Mouse (Mus musculus): ENCODE data around the gene Pi4kb.
"Not testable (repeated sequence)": the region's sequence is repeated elsewhere in the genome, so short reads cannot be mapped to it uniquely, and the experiment has no call there.

Pi4kb gene

GRCm38 (mm10) chr3:95016532-95017056 lies 42.1 kb downstream of the Pi4kb start:
- DNase-seq, result no peak

- no peak for DNase-seq
These were observed 44.2 kb downstream of the Pi4kb start for GRCm38 (mm10) chr3:95018741-95019140.

- DNase-seq, result not testable (repeated sequence)
These were observed 46.4 kb downstream of the Pi4kb start for GRCm38 (mm10) chr3:95020956-95021355.

- DNase-seq, result no peak
These were observed 50.0 kb downstream of the Pi4kb start for GRCm38 (mm10) chr3:95024551-95024950.

GRCm38 (mm10) chr3:95025202-95025601 lies 50.7 kb downstream of the Pi4kb start:
- DNase-seq, result no peak

- no peak for DNase-seq
These were observed 52.6 kb downstream of the Pi4kb start for GRCm38 (mm10) chr3:95027057-95027645.

- DNase-seq, result no peak
These were observed 53.2 kb downstream of the Pi4kb start for GRCm38 (mm10) chr3:95027701-95028100.

GRCm38 (mm10) chr3:95028603-95029002 lies 54.1 kb downstream of the Pi4kb start:
- DNase-seq, result no peak

GRCm38 (mm10) chr3:95029291-95029827 lies 54.8 kb downstream of the Pi4kb start:
- not testable (repeated sequence) for DNase-seq

GRCm38 (mm10) chr3:95029953-95030352 lies 55.4 kb downstream of the Pi4kb start:
- DNase-seq, result no peak

- no peak for DNase-seq
These were observed 67.1 kb downstream of the Pi4kb start for GRCm38 (mm10) chr3:95041625-95042024.

GRCm38 (mm10) chr3:95042166-95042837 lies 67.8 kb downstream of the Pi4kb start, which contains the start of gene Psmd4:
Psmd4 (minus strand) TSS chr3:95042614.
- peak; percentile 97 for DNase-seq

- DNase-seq, result no peak
These were observed 68.3 kb downstream of the Pi4kb start for GRCm38 (mm10) chr3:95042838-95043229.

- DNase-seq, result no peak
These were observed 68.7 kb downstream of the Pi4kb start for GRCm38 (mm10) chr3:95043251-95043650.

GRCm38 (mm10) chr3:95046462-95047057 lies 72.0 kb downstream of the Pi4kb start:
- DNase-seq, result no peak

- no peak for DNase-seq
These were observed 73.4 kb downstream of the Pi4kb start for GRCm38 (mm10) chr3:95047914-95048313.

- DNase-seq, result peak in 1 of 2 experiments; percentile 52
These were observed 78.4 kb downstream of the Pi4kb start for GRCm38 (mm10) chr3:95052959-95053358.

GRCm38 (mm10) chr3:95053701-95054100 lies 79.2 kb downstream of the Pi4kb start:
- peak in 1 of 2 experiments; percentile 36 for DNase-seq

- DNase-seq, result peak; percentile 39 to 48
These were observed 80.1 kb downstream of the Pi4kb start for GRCm38 (mm10) chr3:95054481-95055260.

GRCm38 (mm10) chr3:95056275-95056674 lies 81.7 kb downstream of the Pi4kb start:
- no peak for DNase-seq

All from cerebellum, postnatal 36 days (tissue).